Mouse (Mus musculus) hindbrain, embryonic 13.5 days (tissue): Measurements from ENCODE around the gene Plagl1. TPM values are rescaled to one million over a fixed set of nuclear protein-coding genes. Genes with fewer than 3 reads are reported as not detected.
"Not testable (repeated sequence)": the region's sequence is repeated elsewhere in the genome, so short reads cannot be mapped to it uniquely, and the experiment has no call there.

ENCODE experiments used
- ATAC-seq: fragments of 200-750 bp; cut with Nextera tagmentation; 2 replicates; pipeline ENCODE4 v1.8.0; 2017; ENCODE audit warnings: moderate TSS enrichment; ENCODE audit not compliant: low FRiP score
- H3K27ac ChIP-seq: fragments of 300-500 bp; sonication (generic); 2 replicates; pipeline ENCODE4 v1.5.1; 2015; ENCODE audit warnings: inconsistent platforms, mild to moderate bottlenecking, moderate library complexity
- H3K27me3 ChIP-seq: fragments of 300-500 bp; sonication (generic); 2 replicates; pipeline ENCODE4 v1.6.1; 2015; ENCODE audit warnings: mild to moderate bottlenecking, inconsistent platforms
- H3K36me3 ChIP-seq: fragments of 300-500 bp; sonication (generic); 2 replicates; pipeline ENCODE4 v1.6.1; 2015; ENCODE audit warnings: mild to moderate bottlenecking, inconsistent platforms
- H3K4me1 ChIP-seq: fragments of 300-500 bp; sonication (generic); replicated peaks from 2 replicates; pipeline ENCODE4 v1.6.1; 2015; ENCODE audit warnings: inconsistent platforms
- H3K4me2 ChIP-seq: fragments of 300-500 bp; sonication (generic); 2 replicates; pipeline ENCODE4 v1.6.1; 2015; ENCODE audit warnings: inconsistent platforms, mild to moderate bottlenecking, moderate library complexity
- H3K4me3 ChIP-seq: fragments of 300-500 bp; sonication (generic); 2 replicates; pipeline ENCODE4 v1.5.1; 2015; ENCODE audit warnings: mild to moderate bottlenecking, inconsistent platforms
- H3K9ac ChIP-seq: fragments of 300-500 bp; sonication (generic); 2 replicates; pipeline ENCODE4 v1.6.1; 2015; ENCODE audit warnings: mild to moderate bottlenecking, inconsistent platforms
- H3K9me3 ChIP-seq: fragments of 300-500 bp; sonication (generic); 2 replicates; pipeline ENCODE4 v1.6.1; 2016; ENCODE audit warnings: inconsistent platforms
- WGBS: fragments of 180-500 bp; shearing (Covaris S2); methylation state at CpG from one replicate; pipeline ENCODE4 v1.1.7; 2015; 5-methylcytosine and 5-hydroxymethylcytosine counted together
- polyA plus RNA-seq: library from polyadenylated mRNA; unstranded; fragments of >200 nt; fragmentation: Nextera tagmentation; extraction: Ambion mirVana; gene quantifications from 2 replicates; pipeline ENCODE4 v1.2.1, GENCODE M21; 2015

Gene Plagl1
- 32.3 and 34.2 TPM in 2 replicates for polyA plus RNA-seq

- Histone ChIP-seq H3K4me1 (peaks cover 11% of the 10 kb centered on the region; the same call in 1 of the 2 replicates), H3K36me3 (no peaks in the 10 kb centered on the region), H3K9ac (peak within 1 kb of the TSS; percentile 74), H3K27ac (no peak within 1 kb of the TSS), H3K4me2 (peak within 1 kb of the TSS; percentile 88), H3K4me3 (peak within 1 kb of the TSS; percentile 54), H3K9me3 (no peaks in the 10 kb centered on the region), H3K27me3 (peaks cover 39% of the 10 kb centered on the region)
- WGBS: 63% methylated on average over 11 of the region's 11 CpGs
- ATAC-seq: no peak
These were observed at the start of gene Plagl1 for GRCm38 (mm10) chr10:13060021-13060668. TSS of gene Plagl1 (plus strand) at chr10:13060504.

- peaks cover 14% of the 10 kb centered on the region for H3K4me1 ChIP-seq
- no peak overlapping the region for H3K4me2 ChIP-seq
- H3K9me3 ChIP-seq: no peaks in the 10 kb centered on the region
- H3K4me3 ChIP-seq: no peak overlapping the region
- H3K36me3 ChIP-seq: peaks cover 9% of the 10 kb centered on the region
- no peak overlapping the region for H3K9ac ChIP-seq
- WGBS: 68% methylated on average over 7 of the region's 7 CpGs
- ATAC-seq: no peak
- no peak overlapping the region for H3K27ac ChIP-seq
- H3K27me3 ChIP-seq: no peaks in the 10 kb centered on the region
These were observed 46.3 kb upstream of the Plagl1 start for GRCm38 (mm10) chr10:13014026-13014425.

GRCm38 (mm10) chr10:13016573-13016972, 43.7 kb upstream of the Plagl1 start:
- Histone ChIP-seq H3K4me2 (no peak overlapping the region), H3K27ac (no peak overlapping the region), H3K27me3 (no peaks in the 10 kb centered on the region), H3K9ac (no peak overlapping the region), H3K36me3 (no peaks in the 10 kb centered on the region), H3K4me1 (no peaks in the 10 kb centered on the region), H3K4me3 (no peak overlapping the region), H3K9me3 (no peaks in the 10 kb centered on the region)
- 30% methylated on average over 4 of the region's 4 CpGs for WGBS
- 0 out of 2 replicates have a peak, but pooled peaks have one; percentile 47 for ATAC-seq

GRCm38 (mm10) chr10:13018510-13018909, 41.8 kb upstream of the Plagl1 start:
- no peak overlapping the region for H3K4me3 ChIP-seq
- H3K4me1 ChIP-seq: no peaks in the 10 kb centered on the region
- ATAC-seq: no peak
- H3K27me3 ChIP-seq: no peaks in the 10 kb centered on the region
- WGBS: 62% methylated on average over 7 of the region's 7 CpGs
- no peak overlapping the region for H3K27ac ChIP-seq
- H3K4me2 ChIP-seq: no peak overlapping the region
- H3K9me3 ChIP-seq: no peaks in the 10 kb centered on the region
- H3K9ac ChIP-seq: no peak overlapping the region
- no peaks in the 10 kb centered on the region for H3K36me3 ChIP-seq

- H3K27me3 ChIP-seq: no peaks in the 10 kb centered on the region
- H3K4me3 ChIP-seq: no peak overlapping the region
- no peak overlapping the region for H3K4me2 ChIP-seq
- ATAC-seq: no peak
- H3K4me1 ChIP-seq: no peaks in the 10 kb centered on the region
- no peaks in the 10 kb centered on the region for H3K36me3 ChIP-seq
- H3K9ac ChIP-seq: no peak overlapping the region
- H3K9me3 ChIP-seq: no peaks in the 10 kb centered on the region
- no peak overlapping the region for H3K27ac ChIP-seq
- WGBS: 82% methylated on average over 5 of the region's 5 CpGs
These were observed 41.3 kb upstream of the Plagl1 start for GRCm38 (mm10) chr10:13019026-13019425.

- H3K9ac ChIP-seq: no peak overlapping the region
- H3K4me2 ChIP-seq: no peak overlapping the region
- H3K4me1 ChIP-seq: no peaks in the 10 kb centered on the region
- WGBS: 89% methylated on average over 4 of the region's 4 CpGs
- H3K27me3 ChIP-seq: no peaks in the 10 kb centered on the region
- ATAC-seq: no peak
- H3K36me3 ChIP-seq: no peaks in the 10 kb centered on the region
- H3K27ac ChIP-seq: no peak overlapping the region
- H3K9me3 ChIP-seq: no peaks in the 10 kb centered on the region
- H3K4me3 ChIP-seq: no peak overlapping the region
These were observed 38.2 kb upstream of the Plagl1 start for GRCm38 (mm10) chr10:13022103-13022502.

GRCm38 (mm10) chr10:13023985-13024384, 36.3 kb upstream of the Plagl1 start:
- H3K9me3 ChIP-seq, H3K4me1 ChIP-seq, H3K36me3 ChIP-seq, H3K27ac ChIP-seq, H3K27me3 ChIP-seq, H3K4me2 ChIP-seq, H3K4me3 ChIP-seq, ATAC-seq, H3K9ac ChIP-seq: not testable (repeated sequence)
- 80% methylated on average over 3 of the region's 3 CpGs for WGBS

- 93% methylated on average over 5 of the region's 5 CpGs for WGBS
These were observed 32.6 kb upstream of the Plagl1 start for GRCm38 (mm10) chr10:13027702-13028101.

GRCm38 (mm10) chr10:13028215-13028614, 32.1 kb upstream of the Plagl1 start:
- Histone ChIP-seq H3K27ac (no peak overlapping the region), H3K36me3 (no peaks in the 10 kb centered on the region), H3K4me3 (no peak overlapping the region), H3K9me3 (no peaks in the 10 kb centered on the region), H3K9ac (no peak overlapping the region), H3K4me1 (no peaks in the 10 kb centered on the region), H3K27me3 (no peaks in the 10 kb centered on the region), H3K4me2 (no peak overlapping the region)
- WGBS: 91% methylated on average over 1 of the region's 1 CpGs
- ATAC-seq: no peak

More at GRCm38 (mm10) chr10:13027702-13028101, 32.6 kb upstream of the Plagl1 start:
- Histone ChIP-seq H3K27ac (no peak overlapping the region), H3K9ac (no peak overlapping the region), H3K4me1 (no peaks in the 10 kb centered on the region), H3K9me3 (no peaks in the 10 kb centered on the region), H3K4me3 (no peak overlapping the region), H3K36me3 (no peaks in the 10 kb centered on the region), H3K27me3 (no peaks in the 10 kb centered on the region), H3K4me2 (no peak overlapping the region)
- no peak for ATAC-seq

- no peaks in the 10 kb centered on the region for H3K27me3 ChIP-seq
- no peaks in the 10 kb centered on the region for H3K4me1 ChIP-seq
- WGBS: 95% methylated on average over 5 of the region's 5 CpGs
- no peak overlapping the region for H3K4me3 ChIP-seq
- no peak overlapping the region for H3K4me2 ChIP-seq
- H3K27ac ChIP-seq: no peak overlapping the region
- H3K9me3 ChIP-seq: no peaks in the 10 kb centered on the region
- H3K9ac ChIP-seq: no peak overlapping the region
- no peaks in the 10 kb centered on the region for H3K36me3 ChIP-seq
- no peak for ATAC-seq
These were observed 30.9 kb upstream of the Plagl1 start for GRCm38 (mm10) chr10:13029416-13029815.

- Histone ChIP-seq H3K27me3 (no peaks in the 10 kb centered on the region), H3K27ac (no peak overlapping the region), H3K9ac (no peak overlapping the region), H3K4me3 (no peak overlapping the region), H3K4me2 (no peak overlapping the region), H3K9me3 (no peaks in the 10 kb centered on the region), H3K36me3 (no peaks in the 10 kb centered on the region), H3K4me1 (no peaks in the 10 kb centered on the region)
- no peak for ATAC-seq
- 93% methylated on average over 3 of the region's 3 CpGs for WGBS
These were observed 25.0 kb upstream of the Plagl1 start for GRCm38 (mm10) chr10:13035270-13035669.

GRCm38 (mm10) chr10:13039637-13040174, 20.6 kb upstream of the Plagl1 start:
- no peak for ATAC-seq
- Histone ChIP-seq H3K27ac (no peak overlapping the region), H3K36me3 (no peaks in the 10 kb centered on the region), H3K4me1 (no peaks in the 10 kb centered on the region), H3K4me3 (no peak overlapping the region), H3K27me3 (no peaks in the 10 kb centered on the region), H3K9ac (no peak overlapping the region), H3K4me2 (no peak overlapping the region), H3K9me3 (no peaks in the 10 kb centered on the region)
- WGBS: 87% methylated on average over 5 of the region's 5 CpGs

GRCm38 (mm10) chr10:13044659-13045058, 15.6 kb upstream of the Plagl1 start:
- no peak overlapping the region for H3K9ac ChIP-seq
- peak; percentile 39; the same call in 1 of the 2 replicates for ATAC-seq
- H3K27me3 ChIP-seq: no peaks in the 10 kb centered on the region
- H3K27ac ChIP-seq: no peak overlapping the region
- no peaks in the 10 kb centered on the region for H3K9me3 ChIP-seq
- no peaks in the 10 kb centered on the region for H3K4me1 ChIP-seq
- H3K4me2 ChIP-seq: no peak overlapping the region
- no peaks in the 10 kb centered on the region for H3K36me3 ChIP-seq
- WGBS: 76% methylated on average over 11 of the region's 11 CpGs
- no peak overlapping the region for H3K4me3 ChIP-seq
